Mouse (Mus musculus) stomach, embryonic 14.5 days (tissue): Measurements from ENCODE around the gene Morc1. TPM values are rescaled to one million over a fixed set of nuclear protein-coding genes. Genes with fewer than 3 reads are reported as not detected.

ENCODE experiments used
- ATAC-seq: fragments of 200-750 bp; cut with Nextera tagmentation; 2 replicates; pipeline ENCODE4 v1.8.0; 2017; ENCODE audit warnings: low read depth, moderate TSS enrichment; ENCODE audit not compliant: insufficient number of reproducible peaks, insufficient read depth, low FRiP score
- H3K27ac ChIP-seq: fragments of 300-500 bp; sonication (generic); 2 replicates; pipeline ENCODE4 v1.5.1; 2014; ENCODE audit warnings: mild to moderate bottlenecking, low read length, moderate library complexity, mixed read lengths
- H3K27me3 ChIP-seq: fragments of 300-500 bp; sonication (generic); 2 replicates; pipeline ENCODE4 v1.6.1; 2014; ENCODE audit warnings: low read length, control low read depth, mixed read lengths; ENCODE audit not compliant: control insufficient read depth, insufficient read depth
- H3K36me3 ChIP-seq: fragments of 300-500 bp; sonication (generic); 2 replicates; pipeline ENCODE4 v1.6.1; 2014; ENCODE audit warnings: mild to moderate bottlenecking, control low read depth, low read length, moderate library complexity, mixed read lengths; ENCODE audit not compliant: control insufficient read depth, insufficient read depth
- H3K4me1 ChIP-seq: fragments of 300-500 bp; sonication (generic); 2 replicates; pipeline ENCODE4 v1.6.1; 2014; ENCODE audit warnings: low read length, control low read depth, mixed read lengths; ENCODE audit not compliant: control insufficient read depth, insufficient read depth
- H3K4me2 ChIP-seq: fragments of 300-500 bp; sonication (generic); replicated peaks from 2 replicates; pipeline ENCODE4 v1.6.1; 2014; ENCODE audit warnings: low read depth, low read length, control low read depth
- H3K4me3 ChIP-seq: fragments of 300-500 bp; sonication (generic); 2 replicates; pipeline ENCODE4 v1.5.1; 2014; ENCODE audit warnings: low read depth, low read length, control low read depth
- H3K9ac ChIP-seq: fragments of 300-500 bp; sonication (generic); replicated peaks from 2 replicates; pipeline ENCODE4 v1.6.1; 2014; ENCODE audit warnings: low read depth, mild to moderate bottlenecking, control low read depth, low read length, moderate library complexity, mixed read lengths
- H3K9me3 ChIP-seq: fragments of 300-500 bp; sonication (generic); 2 replicates; pipeline ENCODE4 v1.6.1; 2016; ENCODE audit warnings: low read depth, low read length, control low read depth; ENCODE audit not compliant: control insufficient read depth
- WGBS: fragments of 180-500 bp; shearing (Covaris S2); extraction: QIAGEN DNeasy Blood & Tissue Kit; methylation state at CpG from one replicate; pipeline ENCODE4 v1.1.7; 2014; 5-methylcytosine and 5-hydroxymethylcytosine counted together
- polyA plus RNA-seq: library from polyadenylated mRNA; unstranded; fragments of >200 nt; fragmentation: Nextera tagmentation; extraction: Ambion mirVana; gene quantifications from 2 replicates; pipeline ENCODE4 v1.2.1, GENCODE M21; 2014

Gene Morc1
- polyA plus RNA-seq, 1 experiment from 2014 or later = 0.10 TPM

- Histone ChIP-seq H3K27ac (no peak overlapping the region), H3K27me3 (no peaks in the 10 kb centered on the region), H3K4me1 (no peaks in the 10 kb centered on the region), H3K9me3 (no peaks in the 10 kb centered on the region), H3K9ac (no peak overlapping the region), H3K4me2 (no peak overlapping the region), H3K4me3 (no peak overlapping the region), H3K36me3 (no peaks in the 10 kb centered on the region)
- WGBS = 69% methylated on average over 2 of the region's 2 CpGs
- no peak for ATAC-seq
Observed at GRCm38 (mm10) chr16:48676205-48676604, 245.2 kb downstream of the Morc1 start.

- Histone ChIP-seq H3K27me3 (no peaks in the 10 kb centered on the region), H3K4me2 (no peak overlapping the region), H3K4me1 (no peaks in the 10 kb centered on the region), H3K36me3 (no peaks in the 10 kb centered on the region), H3K9me3 (no peaks in the 10 kb centered on the region), H3K4me3 (no peak overlapping the region), H3K9ac (no peak overlapping the region), H3K27ac (no peak overlapping the region)
- no peak for ATAC-seq
- WGBS = 72% methylated on average over 5 of the region's 5 CpGs
Observed at GRCm38 (mm10) chr16:48677381-48677780, 246.3 kb downstream of the Morc1 start.

GRCm38 (mm10) chr16:48678029-48678428 is 247.0 kb downstream of the Morc1 start:
- H3K9me3 ChIP-seq = no peaks in the 10 kb centered on the region
- no peak for ATAC-seq
- H3K4me3 ChIP-seq = no peak overlapping the region
- H3K4me2 ChIP-seq = no peak overlapping the region
- 77% methylated on average over 1 of the region's 1 CpGs for WGBS
- no peaks in the 10 kb centered on the region for H3K27me3 ChIP-seq
- no peak overlapping the region for H3K9ac ChIP-seq
- H3K36me3 ChIP-seq = no peaks in the 10 kb centered on the region
- no peaks in the 10 kb centered on the region for H3K4me1 ChIP-seq
- no peak overlapping the region for H3K27ac ChIP-seq

Other genes starting within 250 kb of the Morc1 start
- not detected in 2 replicates for gene Dppa4, start 147.5 kb upstream of the Morc1 start, polyA plus RNA-seq
- not detected in 2 replicates for gene Dppa2, start 127.3 kb upstream of the Morc1 start, polyA plus RNA-seq
- gene Gm5485, start 18.8 kb upstream of the Morc1 start, polyA plus RNA-seq = not detected in 2 replicates